Mouse (Mus musculus): Measurements from ENCODE around the gene Gm10295.

Gm10295 gene

DNA sequence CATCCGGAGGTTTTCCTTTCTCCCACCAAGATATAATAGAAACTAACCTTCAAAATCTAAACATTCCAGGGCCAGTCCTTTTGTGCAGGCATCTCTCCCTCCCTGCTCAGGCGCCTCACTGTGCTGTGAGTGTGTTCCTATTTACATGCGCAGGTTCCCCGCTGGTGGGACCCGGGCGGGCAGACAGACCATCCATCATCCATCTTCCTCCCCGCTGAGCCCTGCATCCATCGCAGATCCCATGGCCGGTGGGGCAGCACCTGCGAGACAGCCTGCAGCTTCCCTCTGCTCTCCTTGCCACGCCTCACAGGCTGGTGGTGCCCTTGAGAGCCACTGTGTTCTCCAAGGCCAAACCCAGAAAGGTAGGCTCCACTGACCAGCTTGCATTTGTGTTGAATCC lies at the start of gene Gm10295:
Gm10295 (minus strand) TSS at position 122 of the 400 bp plus-strand sequence.
- no peak for DNase-seq (ENCODE audit: low read depth, low spot score)

DNA sequence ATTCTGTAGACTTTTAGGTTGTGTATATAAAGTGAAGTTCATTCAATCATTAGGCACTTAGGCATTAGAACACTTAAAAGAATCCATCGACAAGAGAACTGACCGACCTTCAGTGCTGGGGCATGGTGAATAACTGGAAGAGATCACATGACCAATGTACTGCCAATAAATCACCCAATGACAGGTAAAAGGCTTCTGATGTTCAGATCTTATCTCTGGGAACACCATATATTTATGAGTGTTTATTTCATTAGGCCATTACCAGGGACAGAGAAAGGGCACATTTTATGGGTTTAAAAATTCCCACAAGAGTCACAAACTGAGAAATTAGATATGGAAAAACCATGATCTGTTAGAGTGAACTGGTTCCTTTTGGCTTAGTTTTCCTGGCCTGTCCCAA lies 49.7 kb upstream of the Gm10295 start:
- no peak for DNase-seq (ENCODE audit: low read depth, low spot score)

DNA sequence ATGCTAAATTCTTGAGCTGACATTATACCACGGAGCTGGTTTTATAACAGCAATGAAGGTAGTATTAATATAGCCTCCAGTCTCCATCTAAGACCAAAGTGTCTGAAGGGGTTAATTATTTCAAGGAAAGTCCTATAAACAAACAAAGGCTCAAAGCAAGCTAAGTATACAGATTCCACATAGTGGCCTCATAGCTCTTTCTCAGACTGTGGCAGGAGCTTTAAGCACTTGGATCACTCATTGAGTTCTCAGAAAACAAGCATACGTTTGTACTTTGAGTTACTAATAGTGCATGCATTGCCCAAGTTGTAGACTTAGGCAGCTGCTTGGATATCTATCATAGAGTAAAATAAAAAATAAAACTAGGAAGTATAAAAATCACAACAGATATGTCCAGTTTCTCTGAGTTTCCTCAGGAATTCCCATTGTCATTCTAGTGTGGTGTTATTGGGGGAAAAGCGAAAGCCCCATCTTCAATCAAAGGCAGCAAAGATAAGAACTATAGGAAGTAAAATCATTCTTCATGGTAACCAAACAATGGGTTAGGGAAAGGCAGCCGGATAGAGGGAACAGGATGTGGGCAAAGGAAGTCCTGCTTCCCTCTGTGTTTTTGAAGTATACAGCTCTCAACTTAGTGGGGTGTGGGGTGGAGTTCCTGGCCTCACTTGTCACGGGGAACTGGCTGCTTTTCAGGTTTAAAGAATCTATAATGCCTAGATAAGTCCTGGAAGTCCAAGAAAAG lies 48.8 kb upstream of the Gm10295 start:
- DNase-seq (ENCODE audit: low read depth, low spot score): no peak

DNA sequence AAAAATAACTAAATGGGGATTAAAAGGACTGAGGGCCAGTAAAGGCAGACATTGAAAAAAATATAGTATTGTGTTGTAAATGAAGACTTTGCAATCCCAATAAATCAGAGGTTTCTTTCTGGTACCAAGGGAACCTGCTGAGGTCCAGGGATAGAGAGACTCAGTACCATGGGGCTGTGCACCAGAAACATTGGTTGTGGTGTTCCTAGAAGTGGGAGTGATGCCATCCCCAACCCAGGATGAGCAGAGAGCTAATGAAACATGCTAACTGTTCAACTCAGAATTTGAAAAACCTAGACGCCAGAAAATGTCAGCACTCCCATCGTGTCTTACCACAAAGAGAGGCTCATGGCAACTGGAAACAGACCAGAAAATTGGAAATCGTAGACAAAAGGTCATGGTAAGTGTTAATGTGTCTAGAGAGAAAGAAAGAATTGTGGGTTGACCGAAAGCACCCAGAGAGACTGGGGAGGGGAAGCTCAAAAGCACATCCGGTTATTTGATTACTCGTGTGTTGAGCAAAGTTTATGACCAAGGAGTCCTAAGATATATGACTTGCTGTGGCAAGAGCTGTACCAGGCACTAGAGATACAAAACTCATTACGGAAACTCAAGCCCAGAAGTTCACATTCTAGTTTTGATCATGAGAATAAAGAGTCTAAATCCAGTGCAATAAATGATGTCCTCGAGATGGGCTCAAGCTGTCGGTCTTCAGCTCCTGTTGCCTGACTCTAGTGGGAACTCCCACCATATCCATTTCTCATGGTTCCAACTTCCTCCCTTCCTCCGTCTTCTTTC lies 47.9 kb upstream of the Gm10295 start:
- no peak for DNase-seq (ENCODE audit: low read depth, low spot score)

DNA sequence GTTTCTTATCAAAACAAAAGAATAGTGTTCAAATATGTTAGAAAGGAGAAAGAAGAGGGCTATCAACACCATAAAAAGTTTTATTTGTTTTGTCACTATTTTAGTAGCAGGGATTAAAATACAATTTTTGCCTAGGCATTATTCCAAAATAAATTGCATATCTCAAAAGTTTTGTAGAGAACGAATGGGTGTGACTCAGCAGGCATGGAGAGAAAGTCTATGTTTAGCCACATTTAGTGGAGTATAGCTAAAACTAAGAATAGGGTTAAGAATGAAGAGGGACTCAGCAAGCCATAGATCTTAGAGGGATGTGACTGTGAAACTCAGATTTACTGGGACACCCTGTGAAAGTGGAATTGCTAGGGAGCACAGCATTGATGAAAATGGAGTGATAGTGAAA lies 47.1 kb upstream of the Gm10295 start:
- DNase-seq (ENCODE audit: low read depth, low spot score): no peak

DNA sequence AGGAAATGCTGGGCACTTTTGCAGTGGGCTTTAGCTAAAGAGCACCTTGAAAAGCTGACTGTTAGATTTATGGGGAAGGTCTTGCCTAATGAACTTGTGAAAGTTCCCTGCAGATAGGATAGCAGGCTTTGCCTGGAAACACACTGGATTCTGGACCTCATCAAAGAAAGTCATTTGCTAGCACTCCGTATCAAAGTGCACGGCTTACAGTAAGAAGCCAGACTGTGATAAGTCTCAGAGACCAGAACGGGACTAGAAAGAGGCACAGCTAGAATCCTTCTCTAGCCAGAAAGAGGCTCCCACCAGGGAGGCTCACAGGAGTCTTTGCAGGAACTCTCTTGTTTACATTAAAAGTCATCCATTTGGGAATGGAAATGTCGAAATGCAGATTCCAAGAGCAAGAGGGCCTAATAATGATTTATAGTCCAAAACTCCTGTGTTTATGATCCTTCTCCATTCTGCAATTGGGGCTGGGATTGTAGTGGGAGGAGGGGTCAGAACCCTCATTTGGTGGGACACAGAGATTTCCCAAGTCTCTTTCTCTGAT lies 41.6 kb upstream of the Gm10295 start:
- DNase-seq (ENCODE audit: low read depth, low spot score): no peak

DNA sequence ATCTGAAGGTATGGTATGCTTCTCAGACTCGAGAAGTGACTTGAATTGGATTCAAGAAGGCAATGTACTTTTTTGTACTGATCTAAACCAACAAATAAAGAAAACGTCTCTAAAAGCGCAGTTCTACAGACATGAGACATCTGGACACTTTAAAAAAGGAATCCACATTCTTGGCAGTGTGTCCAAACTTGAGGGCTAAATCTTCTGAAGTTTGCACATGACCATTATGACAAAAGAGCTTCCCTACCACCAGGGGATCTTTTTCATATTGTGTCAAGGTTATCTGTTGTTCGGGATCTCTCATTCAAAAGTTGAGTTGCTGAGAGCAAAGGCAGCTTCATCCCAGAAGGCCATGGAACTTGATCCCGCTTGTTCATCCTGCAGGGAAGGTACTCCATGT lies 40.0 kb upstream of the Gm10295 start:
- DNase-seq (ENCODE audit: low read depth, low spot score): no peak

DNA sequence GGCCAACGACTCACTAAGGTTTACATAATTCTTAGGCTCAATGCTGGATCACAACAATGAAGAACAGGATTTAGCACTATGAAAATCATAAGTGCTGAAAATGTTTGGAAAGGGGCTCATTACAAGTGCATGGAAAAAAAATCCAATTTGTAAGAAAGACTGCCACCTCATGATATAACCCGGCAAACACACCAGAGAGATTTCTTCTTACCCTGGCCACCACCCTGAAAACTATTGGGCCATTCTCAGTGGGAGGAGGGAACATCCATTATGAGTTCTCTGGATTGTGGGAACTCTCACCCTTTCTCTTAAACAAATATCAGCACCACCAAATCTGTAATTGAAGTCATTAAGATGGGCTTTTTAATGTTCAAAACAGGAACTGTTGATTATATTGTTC lies 39.0 kb upstream of the Gm10295 start:
- DNase-seq (ENCODE audit: low read depth, low spot score): no peak

DNA sequence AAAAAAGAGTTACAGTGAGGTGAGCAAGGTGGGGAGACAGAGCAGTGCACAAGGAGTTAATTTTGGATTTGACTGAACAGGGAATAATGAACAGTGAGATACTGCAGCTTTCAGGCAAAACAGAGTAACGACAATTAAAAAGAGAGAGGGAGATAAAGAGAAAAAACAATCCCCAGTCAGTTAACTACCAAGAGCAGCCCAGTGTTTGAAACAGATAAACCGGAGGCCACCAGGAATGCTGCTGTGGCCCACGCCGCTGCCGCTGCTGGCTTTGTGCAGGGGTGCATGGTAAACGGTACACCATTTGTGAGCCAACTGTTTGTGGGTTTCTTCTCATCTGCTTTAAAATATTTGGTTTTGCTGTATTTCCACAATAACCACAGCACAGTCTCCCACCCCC lies 34.8 kb upstream of the Gm10295 start:
- no peak for DNase-seq (ENCODE audit: low read depth, low spot score)

DNA sequence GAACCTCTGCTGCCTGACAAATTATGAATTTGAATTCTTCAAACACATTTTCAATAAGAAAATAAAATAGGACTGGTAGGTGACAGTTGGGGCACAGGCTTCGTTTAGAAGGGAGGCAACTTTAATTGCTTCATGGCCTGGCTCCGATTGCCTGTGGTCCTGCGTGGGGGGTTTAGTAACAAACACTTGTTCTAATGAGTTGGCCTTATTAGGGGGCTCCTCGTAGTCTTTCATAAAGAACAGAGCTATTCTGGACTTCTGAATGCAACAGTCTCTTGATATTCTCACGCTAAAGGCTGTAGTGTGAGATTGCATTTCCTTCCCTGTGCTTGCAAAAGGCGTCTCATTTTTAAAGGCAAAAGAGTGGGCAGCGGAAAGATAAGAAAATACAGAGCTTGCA lies 33.6 kb upstream of the Gm10295 start:
- no peak for DNase-seq (ENCODE audit: low read depth, low spot score)

DNA sequence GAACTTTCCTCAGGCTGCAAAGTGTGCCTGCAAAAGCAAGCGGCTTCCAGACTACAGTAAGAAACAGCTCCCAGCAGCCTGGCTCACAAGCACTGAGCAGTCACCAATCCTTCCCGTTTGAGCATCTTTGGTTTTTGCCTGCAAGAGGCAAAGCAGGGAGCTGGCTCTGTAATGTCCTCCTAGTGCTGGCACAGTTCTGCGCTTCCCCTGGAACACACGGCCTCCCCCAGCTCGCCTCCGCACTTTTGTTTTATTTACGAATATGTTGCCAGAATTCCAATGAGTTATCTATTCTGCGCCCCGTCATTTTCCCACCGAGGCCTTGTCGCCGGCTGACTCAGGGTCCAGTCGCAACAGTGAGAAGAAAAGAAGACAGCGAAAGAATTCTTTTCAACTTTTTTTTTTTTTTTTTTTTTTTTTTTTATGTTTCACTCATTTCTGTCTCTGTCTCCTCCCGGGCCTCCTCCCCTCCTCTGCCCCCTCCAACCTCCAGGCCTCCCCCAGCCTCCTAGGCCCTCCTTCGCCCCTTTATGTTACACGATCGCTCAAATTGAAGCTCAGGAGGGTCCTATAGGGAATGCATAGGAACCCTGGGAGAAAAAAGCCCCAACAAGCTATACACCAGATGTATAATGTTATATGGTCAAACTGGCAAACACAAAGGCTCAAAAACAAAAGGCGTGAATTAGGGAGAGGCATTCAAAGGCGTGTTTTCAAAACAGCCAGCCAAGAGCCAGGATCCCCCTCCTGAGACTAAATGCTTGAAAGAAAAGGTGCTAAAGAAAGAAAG lies 32.3 kb upstream of the Gm10295 start:
- no peak for DNase-seq (ENCODE audit: low read depth, low spot score)

DNA sequence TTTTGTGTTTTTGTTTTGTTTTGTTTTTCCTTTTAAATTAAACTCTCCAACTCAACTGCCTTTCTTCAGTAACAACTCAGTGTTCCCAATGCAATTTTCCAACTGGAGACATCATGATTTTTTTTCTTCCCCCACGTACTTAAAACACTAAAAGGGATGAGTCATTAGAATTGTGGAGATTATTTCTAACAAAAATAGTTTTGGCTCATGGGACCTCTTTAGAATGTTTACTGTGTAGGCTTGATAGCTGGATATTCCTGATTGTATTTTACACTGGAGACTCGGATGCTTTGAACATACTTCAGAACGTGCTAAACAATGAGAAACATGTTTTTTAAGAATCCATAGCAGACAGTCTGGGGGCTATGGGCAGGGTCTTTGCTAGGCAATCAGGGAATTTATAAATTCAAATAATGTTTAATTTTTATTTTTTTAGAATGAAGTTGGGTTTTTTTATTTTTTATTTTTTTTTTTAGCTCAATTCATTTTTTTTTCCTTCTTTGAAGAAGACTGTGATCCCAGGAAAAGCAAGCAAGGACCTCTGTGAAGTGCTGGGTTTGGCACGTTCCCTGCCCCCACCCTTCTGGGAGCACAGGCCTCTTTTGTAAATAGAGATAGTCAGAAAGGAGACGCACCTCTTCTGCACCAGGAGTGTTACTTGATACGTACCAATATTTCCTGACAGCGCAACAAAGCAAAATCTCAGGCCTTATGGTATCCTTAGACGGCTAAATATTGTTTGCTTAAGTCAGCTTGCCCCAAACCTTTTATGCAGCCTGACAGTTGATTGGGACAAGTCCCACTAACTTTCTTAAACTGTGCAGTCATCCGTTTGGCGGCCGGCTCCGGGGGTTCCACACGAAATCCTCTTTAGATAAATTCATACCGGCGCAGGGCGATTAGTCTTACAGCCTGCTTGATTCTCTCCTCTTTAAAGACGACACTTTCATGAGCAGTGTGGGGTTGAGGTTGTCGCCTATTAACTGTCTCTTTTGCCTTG lies 28.8 kb upstream of the Gm10295 start:
- DNase-seq (ENCODE audit: low read depth, low spot score): no peak

DNA sequence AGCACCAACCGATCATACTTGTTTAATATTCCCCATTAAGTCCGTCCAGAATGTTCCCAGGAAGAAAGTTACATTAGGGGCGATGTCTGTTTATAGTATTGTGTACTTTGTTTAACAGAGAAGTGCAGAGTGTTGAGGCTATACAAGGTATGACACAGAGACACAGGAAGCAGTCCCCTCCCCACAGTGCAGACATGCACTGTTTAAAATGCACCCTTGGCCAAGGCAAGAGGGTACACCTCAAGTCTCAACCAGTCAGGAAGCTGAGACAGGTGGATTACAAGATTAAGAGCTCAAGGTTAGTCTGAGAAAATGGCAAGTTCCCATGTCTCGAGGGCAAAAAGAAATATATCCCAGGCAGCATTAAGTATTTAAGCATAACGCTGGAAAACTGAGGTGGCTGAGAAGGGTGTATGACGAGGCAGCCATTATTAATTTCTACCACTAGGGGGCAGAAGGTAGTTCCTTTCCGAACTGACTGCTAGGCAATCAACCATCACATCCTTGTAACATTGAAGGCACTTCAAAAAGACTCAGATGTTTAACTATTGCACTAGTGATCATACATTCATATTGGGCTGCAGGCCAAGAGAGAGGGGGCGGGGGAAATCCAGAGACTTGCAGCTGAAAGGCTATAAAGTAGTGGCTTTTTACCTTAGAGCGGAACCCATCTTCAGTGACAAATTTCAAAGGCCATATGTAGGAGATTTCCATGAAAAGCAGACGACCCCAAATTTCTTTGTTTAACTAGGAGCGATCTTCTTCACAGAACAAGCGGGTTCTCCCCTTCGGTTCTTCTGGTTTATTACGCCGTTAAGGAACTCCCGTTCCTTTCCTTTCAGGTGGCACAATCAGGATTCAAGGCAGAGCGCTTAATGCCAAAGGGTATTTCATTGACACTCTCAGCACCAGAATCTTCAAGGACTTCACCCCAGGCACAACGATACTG lies 27.8 kb upstream of the Gm10295 start:
- DNase-seq (ENCODE audit: low read depth, low spot score): peak; percentile 7

DNA sequence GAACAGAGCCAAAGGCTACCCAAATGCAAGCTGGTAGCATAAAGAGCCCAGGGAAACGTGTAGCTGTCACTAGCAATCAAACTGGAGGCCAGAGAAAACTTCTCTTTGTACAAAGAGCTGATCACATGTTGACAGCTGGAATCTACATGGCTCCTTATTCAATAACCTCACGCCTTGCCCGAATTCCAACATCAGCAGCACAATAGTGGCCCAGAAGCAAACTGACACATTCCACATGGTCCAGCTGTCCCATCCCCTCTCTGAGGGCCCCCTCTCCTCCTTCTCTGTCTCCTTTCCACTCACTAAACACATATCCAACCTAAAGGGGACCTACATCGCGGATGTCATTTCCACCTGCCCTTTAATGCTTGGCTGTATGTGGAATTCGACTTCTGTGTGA lies 26.7 kb upstream of the Gm10295 start:
- no peak for DNase-seq (ENCODE audit: low read depth, low spot score)

DNA sequence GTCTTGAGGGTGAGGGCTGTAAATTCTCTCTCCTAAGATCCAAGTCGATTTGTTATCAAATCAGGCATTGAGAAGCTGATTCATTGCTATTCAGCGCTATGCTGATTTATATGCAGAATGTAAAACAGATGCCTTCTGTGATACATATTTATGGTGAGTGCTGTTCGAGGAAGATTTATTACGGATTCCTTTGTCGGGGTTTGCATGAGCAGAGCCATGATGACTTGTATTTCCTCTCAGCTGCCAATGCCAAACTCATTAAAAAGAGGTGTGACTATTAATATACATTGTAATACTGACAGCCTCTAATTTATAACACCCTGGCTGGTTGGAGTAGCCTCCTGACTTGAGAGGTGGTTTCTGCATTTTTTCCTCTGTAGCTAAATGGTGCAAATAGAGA lies 22.8 kb upstream of the Gm10295 start:
- no peak for DNase-seq (ENCODE audit: low read depth, low spot score)

DNA sequence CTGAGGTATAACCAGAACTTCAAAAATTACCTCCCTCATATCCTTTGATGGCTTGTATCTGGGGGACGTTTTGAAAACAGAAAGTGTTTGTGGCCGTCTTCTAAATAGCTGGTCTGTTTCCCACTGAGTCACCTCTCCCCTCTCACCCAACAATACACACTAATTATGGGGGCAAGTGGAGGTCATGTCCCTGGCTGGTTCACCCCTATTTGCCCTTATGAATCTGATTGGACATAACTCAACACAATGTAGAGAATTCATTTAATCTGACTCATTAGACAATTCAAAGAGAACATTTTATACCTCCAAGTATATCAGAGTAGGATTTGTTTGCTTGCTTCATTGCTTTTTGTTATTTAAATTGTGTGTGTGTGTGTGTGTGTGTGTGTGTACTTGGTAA lies 20.6 kb upstream of the Gm10295 start:
- DNase-seq (ENCODE audit: low read depth, low spot score): no peak

DNA sequence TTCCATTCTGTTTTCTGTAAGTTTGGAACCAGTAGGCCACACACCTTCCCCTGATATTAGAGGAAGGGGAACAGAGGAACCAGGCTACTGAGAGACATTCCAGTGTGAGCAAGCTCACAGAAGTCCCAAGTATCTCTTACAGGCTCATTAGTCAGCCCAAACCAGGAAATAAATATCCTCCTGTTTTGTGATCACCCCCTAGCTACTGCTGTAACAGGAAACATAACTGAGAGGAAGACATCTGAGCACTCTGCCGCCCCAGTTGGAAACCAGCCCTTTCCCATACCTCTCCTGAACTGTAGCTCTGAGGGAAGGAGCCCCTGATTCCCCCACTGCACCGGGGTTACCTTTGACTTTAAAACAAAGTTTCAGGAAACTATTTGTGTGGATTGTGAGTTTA lies 19.5 kb upstream of the Gm10295 start:
- DNase-seq (ENCODE audit: low read depth, low spot score): no peak

DNA sequence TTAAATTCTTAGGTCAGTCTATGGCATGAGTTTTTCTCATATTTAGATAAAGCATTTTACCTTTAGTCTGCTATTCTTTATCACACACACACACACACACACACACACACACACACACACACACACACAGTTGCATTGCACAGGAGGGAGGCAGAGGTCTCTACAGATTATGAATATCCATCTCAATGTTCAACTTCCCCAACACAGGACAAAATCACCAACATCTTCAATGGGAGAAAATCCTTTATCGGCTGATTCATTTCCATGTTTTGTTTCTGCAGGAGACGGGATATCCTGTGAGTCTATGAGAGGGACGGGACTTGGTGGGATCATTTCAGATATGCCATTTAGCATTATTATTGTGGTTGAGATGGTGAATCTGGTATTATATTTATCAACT lies 18.8 kb upstream of the Gm10295 start:
- DNase-seq (ENCODE audit: low read depth, low spot score): no peak

DNA sequence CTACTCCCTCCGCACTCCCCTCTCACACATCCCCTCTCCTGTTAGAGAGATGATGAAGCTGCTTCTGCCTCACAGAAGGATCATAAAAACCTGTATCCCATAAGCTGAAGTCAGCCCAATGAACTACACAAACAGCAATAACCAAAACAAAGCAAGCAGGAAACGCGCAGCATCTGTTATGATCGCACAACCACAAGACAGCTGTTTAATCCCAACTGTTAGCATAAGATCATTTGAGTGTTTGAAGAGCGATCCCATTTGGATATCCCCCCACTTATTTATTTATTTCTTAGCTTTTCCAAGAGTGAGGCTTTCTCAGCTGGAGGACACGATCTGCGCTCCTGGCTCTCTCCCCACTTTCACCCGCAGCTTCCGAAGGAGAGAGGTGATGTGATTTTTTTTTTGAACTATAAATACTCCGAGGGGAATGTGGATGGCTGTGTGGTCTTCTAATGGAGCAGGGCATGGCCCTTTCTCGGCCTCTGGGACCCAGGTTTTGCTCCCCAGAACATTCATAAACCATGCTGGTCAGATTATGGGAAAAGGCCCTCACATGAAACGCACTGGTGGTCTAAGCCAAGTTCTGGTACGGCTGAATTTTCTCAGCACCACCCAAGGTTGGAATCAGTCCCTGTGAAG lies 17.4 kb upstream of the Gm10295 start:
- no peak for DNase-seq (ENCODE audit: low read depth, low spot score)
